Mouse (Mus musculus): Measurements from ENCODE around the gene Ptpn23.

Ptpn23 gene

GRCm38 (mm10) chr9:110384369-110384929, 23.6 kb downstream of the Ptpn23 start:
- DNase-seq (ENCODE audit: low spot score in 2 of 2) = no peak

DNA sequence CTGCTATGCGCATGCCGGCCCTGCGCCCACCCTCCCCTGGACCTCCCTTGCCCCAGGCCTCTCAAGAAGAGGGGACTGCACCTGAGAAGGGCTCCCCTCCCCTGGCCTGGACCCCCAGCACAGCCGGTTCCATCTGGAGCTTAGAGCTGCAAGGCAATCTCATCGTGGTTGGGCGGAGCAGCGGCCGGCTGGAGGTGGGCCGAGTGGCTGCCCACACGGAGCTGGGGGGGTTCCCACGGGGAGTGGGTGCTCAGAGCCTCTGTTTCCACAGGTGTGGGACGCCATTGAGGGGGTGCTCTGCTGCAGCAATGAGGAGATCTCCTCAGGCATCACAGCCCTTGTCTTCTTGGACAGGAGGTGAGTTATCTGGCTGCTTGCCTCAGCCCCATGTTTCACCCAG, 26.7 kb downstream of the Ptpn23 start:
- DNase-seq (ENCODE audit: low spot score in 2 of 2) = no peak

DNA sequence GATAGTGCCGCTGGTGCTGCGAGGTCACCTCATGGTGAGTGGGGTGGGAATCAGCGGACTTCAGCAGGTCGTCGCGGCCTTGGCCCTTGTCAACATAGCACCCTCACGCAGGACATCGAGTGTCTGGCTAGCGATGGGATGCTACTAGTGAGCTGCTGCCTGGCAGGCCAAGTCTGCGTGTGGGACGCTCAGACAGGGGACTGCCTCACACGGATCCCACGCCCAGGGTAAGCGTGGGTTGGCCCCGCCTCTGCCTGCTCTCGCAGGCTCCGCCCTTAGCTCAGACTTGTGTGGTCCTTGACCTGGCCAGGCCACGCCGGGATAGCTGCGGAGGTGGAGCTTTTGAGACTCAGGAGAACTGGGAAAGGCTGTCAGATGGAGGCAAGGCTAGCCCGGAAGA, 27.4 kb downstream of the Ptpn23 start:
- DNase-seq (ENCODE audit: low spot score in 2 of 2) = no peak

DNA sequence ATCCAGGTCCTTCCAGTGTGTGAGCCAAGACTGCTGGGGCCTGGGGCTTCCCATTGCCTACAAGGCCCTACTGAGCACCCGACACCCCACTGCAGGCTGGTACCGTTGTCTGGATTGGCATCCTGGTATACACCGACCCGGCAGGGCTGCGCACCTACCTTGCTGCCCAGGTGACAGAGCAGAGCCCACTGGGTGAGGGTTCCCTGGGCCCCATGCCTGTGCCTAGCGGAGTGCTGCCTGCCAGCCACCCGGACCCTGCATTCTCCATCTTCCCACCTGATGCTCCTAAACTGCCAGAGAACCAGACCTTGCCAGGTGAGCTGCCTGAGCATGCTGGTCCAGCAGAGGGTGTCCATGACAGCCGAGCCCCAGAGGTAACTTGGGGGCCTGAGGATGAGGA, 28.7 kb downstream of the Ptpn23 start:
- no peak for DNase-seq (ENCODE audit: low spot score in 2 of 2)

DNA sequence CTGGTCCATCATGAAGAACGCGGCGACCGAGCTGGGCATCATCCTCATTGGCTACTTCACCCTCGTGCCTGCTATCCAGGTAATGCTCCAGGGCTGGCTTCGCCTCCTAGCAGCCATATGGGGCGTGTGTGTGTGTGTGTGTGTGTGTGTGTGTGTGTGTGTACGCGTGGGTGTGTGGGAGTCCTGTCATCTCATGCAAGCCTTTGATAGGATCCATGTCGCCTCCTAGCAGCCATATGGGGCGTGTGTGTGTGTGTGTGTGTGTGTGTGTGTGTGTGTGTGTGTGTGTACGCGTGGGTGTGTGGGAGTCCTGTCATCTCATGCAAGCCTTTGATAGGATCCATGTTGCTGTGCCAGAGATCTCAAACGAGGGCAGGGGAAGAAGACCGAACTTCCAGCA, 30.4 kb downstream of the Ptpn23 start:
- peak in 1 of 2 experiments; percentile 47 for DNase-seq (ENCODE audit: low spot score in 2 of 2)

- no peak for DNase-seq (ENCODE audit: low spot score in 2 of 2)
Observed at GRCm38 (mm10) chr9:110375668-110376067, 32.3 kb downstream of the Ptpn23 start.

DNA sequence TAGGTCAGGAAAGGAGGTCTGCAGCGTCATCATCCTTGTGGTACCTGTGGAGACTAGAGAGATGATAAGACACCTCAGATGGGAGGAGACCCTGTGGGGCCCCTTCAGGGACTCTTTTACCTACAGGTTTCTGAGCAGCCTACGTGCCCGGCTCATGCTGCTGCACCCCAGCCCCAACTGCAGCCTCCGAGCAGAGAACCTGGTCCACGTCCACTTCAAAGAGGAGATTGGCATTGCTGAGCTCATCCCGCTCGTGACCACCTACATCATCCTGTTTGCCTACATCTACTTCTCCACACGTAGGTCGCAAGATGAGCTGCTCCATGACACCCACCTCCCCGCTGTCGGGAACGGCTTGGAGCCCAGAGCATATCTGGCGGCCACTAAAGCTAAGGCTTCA, 34.1 kb downstream of the Ptpn23 start:
- no peak for DNase-seq (ENCODE audit: low spot score in 2 of 2)

- DNase-seq (ENCODE audit: low spot score in 2 of 2) = no peak
Observed at GRCm38 (mm10) chr9:110369860-110370259, 38.2 kb downstream of the Ptpn23 start.

DNA sequence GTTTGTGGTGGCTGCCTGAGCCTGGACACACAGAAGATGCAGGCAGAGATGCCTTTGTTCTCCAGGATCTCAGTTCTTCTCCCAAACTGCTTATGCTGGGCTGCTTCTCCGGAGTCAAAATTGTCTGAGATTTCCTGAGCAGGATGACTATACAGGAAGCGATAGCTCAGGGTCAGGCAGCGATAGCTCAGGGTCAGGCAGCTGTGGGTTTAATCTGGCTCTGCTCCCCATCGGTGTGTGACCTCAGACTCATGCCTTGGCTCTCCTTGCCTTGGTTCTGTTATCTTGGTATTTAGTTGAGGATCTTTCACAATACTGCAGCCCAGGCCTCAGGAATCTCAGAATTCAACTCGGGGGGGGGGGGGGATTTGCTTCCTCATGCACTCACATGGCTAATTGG, 41.3 kb downstream of the Ptpn23 start:
- DNase-seq (ENCODE audit: low spot score in 2 of 2) = no peak

DNA sequence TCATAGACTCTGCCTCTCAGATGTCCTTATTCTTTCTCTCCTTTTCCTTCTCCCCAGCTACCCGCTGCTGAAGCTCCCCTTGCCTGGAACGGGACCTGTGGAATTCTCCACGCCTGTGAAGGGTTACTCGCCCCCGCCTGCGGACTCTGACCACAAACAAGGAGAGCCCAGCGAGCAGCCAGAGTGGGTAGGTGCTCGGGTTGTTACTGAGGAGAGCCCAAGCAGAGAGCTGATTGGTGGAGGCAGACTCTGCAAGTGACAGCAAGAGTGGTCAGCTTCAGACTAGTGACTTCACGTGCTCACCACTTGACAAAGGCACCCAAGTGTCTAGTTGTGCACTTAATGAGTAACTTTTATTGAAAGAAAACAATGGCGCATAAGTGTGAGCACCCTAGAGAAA, 45.7 kb downstream of the Ptpn23 start:
- no peak for DNase-seq (ENCODE audit: low spot score in 2 of 2)

- DNase-seq (ENCODE audit: low spot score in 2 of 2) = no peak
Observed at GRCm38 (mm10) chr9:110361299-110361698, 46.7 kb downstream of the Ptpn23 start.

GRCm38 (mm10) chr9:110358341-110358740, 49.7 kb downstream of the Ptpn23 start:
- DNase-seq (ENCODE audit: low spot score in 2 of 2) = no peak

DNA sequence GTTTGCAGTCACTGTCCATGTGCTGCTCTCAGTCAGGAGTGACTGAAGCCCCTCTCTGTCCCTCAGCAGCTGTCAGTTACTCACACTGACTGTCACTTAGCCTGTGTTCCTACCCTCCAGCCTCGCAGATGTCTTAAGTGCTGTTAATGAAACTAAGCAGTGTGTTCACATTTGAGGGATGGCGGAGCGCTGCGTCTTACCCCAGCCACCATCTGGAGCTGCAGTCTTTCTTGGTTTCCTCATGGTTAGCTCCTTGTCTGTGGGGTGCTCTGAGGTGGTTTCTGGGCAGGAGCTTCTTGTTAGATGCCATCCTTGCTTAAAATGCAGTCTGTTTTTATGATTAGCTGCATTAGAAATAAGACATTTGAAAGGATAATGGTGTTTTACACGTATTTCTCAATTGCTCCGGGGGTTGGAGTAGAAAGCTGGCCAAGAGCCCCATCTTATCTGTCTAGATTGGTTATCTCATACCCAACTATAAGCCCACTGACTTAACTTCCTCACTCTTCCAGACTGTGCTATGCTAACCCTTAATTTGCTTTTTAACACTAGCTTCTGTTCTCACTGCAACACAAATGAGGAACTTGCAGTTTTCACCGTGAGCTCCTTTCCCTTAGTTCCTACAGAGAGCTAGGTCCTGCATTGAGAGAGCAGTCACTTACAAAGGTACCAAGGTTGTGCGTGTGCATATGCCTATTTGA, 55.9 kb downstream of the Ptpn23 start:
- no peak for DNase-seq (ENCODE audit: low spot score in 2 of 2)

- DNase-seq (ENCODE audit: low spot score in 2 of 2) = no peak
Observed at GRCm38 (mm10) chr9:110351350-110351749, 56.7 kb downstream of the Ptpn23 start.

GRCm38 (mm10) chr9:110350612-110351011, 57.4 kb downstream of the Ptpn23 start:
- no peak for DNase-seq (ENCODE audit: low spot score in 2 of 2)

DNA sequence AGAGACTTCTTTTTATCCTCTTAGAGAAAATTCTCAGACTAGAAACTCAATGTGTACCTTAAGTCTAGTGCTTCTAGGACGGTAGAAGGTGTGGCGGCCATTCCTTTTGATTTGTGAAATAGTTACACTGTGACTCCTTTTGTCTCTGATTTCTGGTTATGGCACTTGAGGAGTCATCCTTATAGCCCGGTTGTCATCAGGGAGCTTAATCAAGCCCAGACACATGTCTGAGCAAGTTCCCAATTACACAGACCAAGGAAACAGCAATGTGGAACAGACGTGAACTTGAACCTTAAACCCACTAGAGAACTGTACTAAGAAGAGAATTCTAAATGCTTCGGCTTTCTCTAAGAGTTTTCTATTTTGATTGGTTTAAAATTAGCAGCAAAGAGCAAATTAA, 57.8 kb downstream of the Ptpn23 start:
- no peak for DNase-seq (ENCODE audit: low spot score in 2 of 2)

- no peak for DNase-seq (ENCODE audit: low spot score in 2 of 2)
Observed at GRCm38 (mm10) chr9:110348899-110349298, 59.1 kb downstream of the Ptpn23 start.

- DNase-seq (ENCODE audit: low spot score in 2 of 2) = no peak
Observed at GRCm38 (mm10) chr9:110345057-110345739, 62.8 kb downstream of the Ptpn23 start.

DNA sequence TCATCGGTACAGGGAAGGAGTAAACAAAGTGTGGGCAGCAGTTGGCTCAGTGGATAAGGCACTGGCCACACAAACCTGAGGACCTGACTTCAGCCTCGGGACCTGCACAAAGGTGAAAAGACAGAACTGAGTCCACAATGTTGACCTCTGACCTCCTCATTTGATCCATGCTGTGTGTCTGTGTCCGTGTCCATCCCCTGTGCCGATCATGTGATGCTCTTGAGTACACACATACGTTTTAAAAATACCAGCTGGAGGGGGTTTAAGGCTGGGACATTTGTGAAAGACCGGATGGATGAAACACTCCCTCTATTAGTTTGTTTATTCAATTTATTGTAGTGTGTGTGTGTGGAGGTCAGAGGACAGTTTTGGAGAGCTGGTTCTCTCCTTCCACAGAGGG, 64.2 kb downstream of the Ptpn23 start:
- DNase-seq (ENCODE audit: low spot score in 2 of 2) = no peak

DNA sequence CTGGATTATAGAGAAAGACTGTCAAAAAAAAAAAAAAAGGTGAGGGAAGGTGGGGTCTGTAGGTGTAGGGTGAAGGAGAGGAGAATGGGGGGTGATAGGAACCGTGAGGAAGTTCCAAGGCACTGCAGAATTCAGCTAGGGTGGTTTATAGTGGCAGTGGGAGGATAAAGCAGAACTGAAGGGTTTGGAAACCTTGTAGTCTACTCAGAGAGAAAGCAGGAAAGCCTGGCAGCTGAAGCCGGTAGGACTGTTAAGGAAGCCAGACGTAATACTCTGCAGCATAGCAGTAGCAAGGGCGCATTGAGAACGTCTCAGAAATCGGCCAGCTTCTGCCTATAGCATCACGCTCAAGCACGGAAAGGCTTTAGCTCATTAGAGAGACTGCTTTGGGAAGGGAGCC, 66.0 kb downstream of the Ptpn23 start:
- DNase-seq (ENCODE audit: low spot score in 2 of 2) = peak in 1 of 2 experiments; percentile 38

- no peak for DNase-seq (ENCODE audit: low spot score in 2 of 2)
Observed at GRCm38 (mm10) chr9:110340037-110340750, 67.8 kb downstream of the Ptpn23 start.
